Mouse (Mus musculus) heart, postnatal 0 days (tissue): ENCODE results near the gene Ctsh. TPM values are rescaled to one million over a fixed set of nuclear protein-coding genes. Genes with fewer than 3 reads are reported as not detected.

ENCODE experiments used
- ATAC-seq: fragments of 200-750 bp; cut with Nextera tagmentation; 2 replicates; pipeline ENCODE4 v1.8.0; 2017; ENCODE audit warnings: low read depth, moderate number of reproducible peaks, moderate library complexity; ENCODE audit not compliant: insufficient read depth
- DNase-seq: peaks from one replicate; pipeline ENCODE4 v3.0.0-alpha.2; 2016; ENCODE audit warnings: low spot score
- H3K27ac ChIP-seq: fragments of 300-500 bp; sonication (generic); 2 replicates; pipeline ENCODE4 v1.5.1; 2014; ENCODE audit warnings: low read depth, mild to moderate bottlenecking
- H3K27me3 ChIP-seq: fragments of 300-500 bp; sonication (generic); 2 replicates; pipeline ENCODE4 v1.6.1; 2014; ENCODE audit warnings: low read length, mixed read lengths; ENCODE audit not compliant: control insufficient read depth, insufficient read depth
- H3K36me3 ChIP-seq: fragments of 300-500 bp; sonication (generic); replicated peaks from 2 replicates; pipeline ENCODE4 v1.6.1; 2014; ENCODE audit warnings: low read length, mixed read lengths; ENCODE audit not compliant: control insufficient read depth, insufficient read depth
- H3K4me1 ChIP-seq: fragments of 300-500 bp; sonication (generic); 2 replicates; pipeline ENCODE4 v1.6.1; 2014; ENCODE audit warnings: antibody characterized with exemption; ENCODE audit not compliant: control insufficient read depth, insufficient read depth
- H3K4me2 ChIP-seq: fragments of 300-500 bp; sonication (generic); 2 replicates; pipeline ENCODE4 v1.6.1; 2014; ENCODE audit warnings: low read depth, mild to moderate bottlenecking, low read length, moderate library complexity
- H3K4me3 ChIP-seq: fragments of 300-500 bp; sonication (generic); 2 replicates; pipeline ENCODE4 v1.5.1; 2014; ENCODE audit warnings: low read depth, low read length
- H3K9ac ChIP-seq: fragments of 300-500 bp; sonication (generic); replicated peaks from 2 replicates; pipeline ENCODE4 v1.6.1; 2014; ENCODE audit warnings: low read depth, low read length, mixed read lengths
- H3K9me3 ChIP-seq: fragments of 300-500 bp; sonication (generic); replicated peaks from 2 replicates; pipeline ENCODE4 v1.6.1; 2016; ENCODE audit warnings: low read length; ENCODE audit not compliant: control insufficient read depth
- CTCF ChIP-seq: IDR thresholded peaks from 2 replicates; pipeline ENCODE4 v1.5.1; 2016; ENCODE audit warnings: antibody characterized with exemption, control low read depth, low read depth
- EP300 ChIP-seq: IDR thresholded peaks from 2 replicates; pipeline ENCODE4 v1.6.1; 2016; ENCODE audit warnings: antibody characterized with exemption, low read depth
- WGBS: fragments of 180-500 bp; shearing (Covaris S2); extraction: QIAGEN DNeasy Blood & Tissue Kit; methylation state at CpG from one replicate; pipeline ENCODE4 v1.1.7; 2014; 5-methylcytosine and 5-hydroxymethylcytosine counted together
- polyA plus RNA-seq: library from polyadenylated mRNA; unstranded; fragments of >200 nt; fragmentation: Nextera tagmentation; extraction: Ambion mirVana; gene quantifications from 2 replicates; pipeline ENCODE4 v1.2.1, GENCODE M21; 2015
- total RNA-seq: library from RNA; depleted of rRNA; stranded (reverse); fragments of >200 nt; gene quantifications from 2 replicates; pipeline ENCODE4 v1.2.3, GENCODE M21; 2014; ENCODE audit warnings: low replicate concordance

Gene Ctsh
- total and polyA plus RNA-seq, 2 experiments from 2014 or later: 78.8 to 151 TPM

DNA sequence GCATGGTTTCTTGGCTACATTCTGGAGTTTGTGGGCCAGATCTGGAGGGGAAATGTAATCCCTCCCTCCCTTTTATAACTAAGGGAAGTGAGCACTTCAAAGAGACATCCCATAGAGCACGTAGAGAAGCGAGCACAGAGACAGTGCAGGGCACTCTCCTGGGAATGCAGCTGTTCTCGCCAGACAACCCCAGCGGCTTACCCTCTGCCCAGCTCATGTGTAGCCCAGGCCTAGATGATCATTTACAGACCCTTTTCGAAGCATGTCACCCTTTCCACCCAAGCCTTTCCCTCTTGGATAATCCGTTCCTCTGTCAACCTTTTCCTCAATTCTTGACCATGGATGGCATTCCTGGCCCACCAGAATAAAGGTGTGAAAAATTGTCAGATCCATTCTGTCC lies 37.7 kb upstream of the Ctsh start:
- H3K27me3 ChIP-seq: no peaks in the 10 kb centered on the region
- H3K4me1 ChIP-seq: no peaks in the 10 kb centered on the region
- DNase-seq (no peak), ATAC-seq (no peak)
- H3K4me3 ChIP-seq: no peak overlapping the region
- 67% methylated on average over 6 of the region's 6 CpGs for WGBS
- TF ChIP-seq CTCF: no peak
- H3K9ac ChIP-seq: no peak overlapping the region
- H3K9me3 ChIP-seq: no peaks in the 10 kb centered on the region
- H3K4me2 ChIP-seq: no peak overlapping the region
- H3K27ac ChIP-seq: no peak overlapping the region
- no peaks in the 10 kb centered on the region for H3K36me3 ChIP-seq

DNA sequence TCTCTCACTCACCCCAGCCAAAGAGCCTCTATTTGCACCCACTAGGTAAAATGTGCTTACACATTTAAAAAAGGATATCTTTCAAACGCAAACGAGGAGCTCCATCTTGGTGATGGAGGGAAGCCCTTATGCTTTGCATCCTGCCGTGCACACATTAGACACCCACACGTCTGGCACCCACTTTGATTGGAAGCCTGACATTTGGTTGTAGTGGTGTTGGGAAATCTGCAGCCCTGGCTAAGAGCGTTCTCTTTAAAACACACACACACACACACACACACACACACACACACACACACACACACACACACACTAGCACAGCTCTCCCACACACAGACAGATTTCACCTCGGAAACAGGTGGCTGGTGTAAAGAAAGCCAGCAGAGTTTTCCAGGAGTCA lies 33.1 kb upstream of the Ctsh start:
- Histone ChIP-seq H3K27me3 (no peaks in the 10 kb centered on the region), H3K4me2 (no peak overlapping the region), H3K9me3 (no peaks in the 10 kb centered on the region), H3K36me3 (no peaks in the 10 kb centered on the region), H3K4me1 (no peaks in the 10 kb centered on the region), H3K4me3 (no peak overlapping the region), H3K27ac (no peak overlapping the region), H3K9ac (no peak overlapping the region)
- TF ChIP-seq EP300 (no peak), CTCF (no peak)
- no peak for DNase-seq
- no peak for ATAC-seq
- 67% methylated on average over 6 of the region's 6 CpGs for WGBS

DNA sequence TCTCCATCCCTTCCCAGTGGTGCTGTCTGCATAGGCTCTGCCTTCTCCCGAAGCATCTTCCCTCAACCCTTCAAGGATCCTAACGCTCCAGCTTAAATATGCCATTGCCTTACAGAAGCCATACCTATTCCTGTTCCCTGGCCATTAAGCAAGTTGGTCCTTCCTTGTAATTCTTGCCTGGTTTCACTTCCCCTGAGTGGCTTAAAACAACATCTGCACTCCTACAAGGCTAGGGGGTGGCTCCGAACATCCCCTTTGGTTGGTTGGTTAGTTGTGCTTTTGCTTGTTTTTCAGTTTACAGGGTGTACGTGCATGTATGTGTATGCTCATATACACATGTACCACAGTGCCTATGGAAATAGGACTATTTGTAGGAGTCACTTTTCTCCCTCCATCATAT lies 32.5 kb upstream of the Ctsh start:
- H3K4me3 ChIP-seq: no peak overlapping the region
- no peak for ATAC-seq
- H3K9me3 ChIP-seq: no peaks in the 10 kb centered on the region
- no peak for TF ChIP-seq EP300
- no peak for TF ChIP-seq CTCF
- H3K4me2 ChIP-seq: no peak overlapping the region
- WGBS: 81% methylated on average over 4 of the region's 4 CpGs
- no peaks in the 10 kb centered on the region for H3K27me3 ChIP-seq
- no peaks in the 10 kb centered on the region for H3K36me3 ChIP-seq
- H3K9ac ChIP-seq: no peak overlapping the region
- H3K27ac ChIP-seq: no peak overlapping the region
- no peak for DNase-seq
- H3K4me1 ChIP-seq: no peaks in the 10 kb centered on the region

DNA sequence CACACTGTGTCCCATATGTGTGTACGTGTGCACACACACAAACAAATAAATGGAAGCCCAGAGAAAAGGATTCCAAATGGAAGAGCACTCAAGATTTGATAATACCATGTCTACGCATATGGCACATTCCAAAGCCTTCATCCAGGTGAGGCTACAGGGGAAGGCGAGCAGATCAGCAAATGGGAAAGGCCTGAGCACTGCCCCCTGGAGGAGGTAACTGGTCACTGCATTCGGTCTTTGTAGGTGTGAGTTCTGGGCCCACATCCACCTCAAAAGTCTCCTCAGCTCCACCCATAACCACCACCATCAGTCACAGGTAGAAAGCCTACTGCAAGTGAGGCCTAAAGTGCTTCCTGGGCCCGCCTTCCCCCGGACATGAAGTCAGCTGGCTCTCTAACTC lies 26.2 kb upstream of the Ctsh start:
- 89% methylated on average over 6 of the region's 6 CpGs for WGBS
- DNase-seq: no peak
- Histone ChIP-seq H3K4me3 (no peak overlapping the region), H3K27ac (no peak overlapping the region), H3K4me1 (no peaks in the 10 kb centered on the region), H3K9ac (no peak overlapping the region), H3K27me3 (no peaks in the 10 kb centered on the region), H3K36me3 (no peaks in the 10 kb centered on the region), H3K4me2 (no peak overlapping the region), H3K9me3 (no peaks in the 10 kb centered on the region)
- no peak for ATAC-seq
- TF ChIP-seq CTCF (no peak), EP300 (no peak)

DNA sequence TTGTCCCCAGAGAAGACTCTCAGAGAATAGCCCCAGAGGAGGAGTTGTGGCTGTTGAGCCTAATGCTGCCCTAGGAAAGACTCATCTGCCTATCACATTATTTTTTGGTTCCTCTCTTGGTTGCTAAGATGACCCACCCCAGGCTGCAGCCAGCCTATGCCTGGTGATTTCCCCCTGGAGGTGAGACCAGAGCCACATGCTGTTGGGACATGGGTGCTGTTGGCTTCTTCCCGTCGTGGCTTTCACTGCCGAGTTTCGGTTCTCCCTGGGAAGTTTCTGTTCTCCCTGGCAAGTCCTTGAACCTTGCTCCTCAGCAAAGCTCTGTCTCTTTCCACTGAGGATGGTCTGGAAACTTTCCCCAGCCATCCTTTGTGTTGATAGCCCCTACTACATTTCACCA lies 20.0 kb upstream of the Ctsh start:
- H3K36me3 ChIP-seq: no peaks in the 10 kb centered on the region
- no peak for TF ChIP-seq EP300
- no peak for TF ChIP-seq CTCF
- no peaks in the 10 kb centered on the region for H3K27me3 ChIP-seq
- WGBS: 58% methylated on average over 4 of the region's 4 CpGs
- no peak overlapping the region for H3K27ac ChIP-seq
- H3K4me3 ChIP-seq: no peak overlapping the region
- H3K9ac ChIP-seq: no peak overlapping the region
- no peaks in the 10 kb centered on the region for H3K4me1 ChIP-seq
- H3K9me3 ChIP-seq: no peaks in the 10 kb centered on the region
- no peak overlapping the region for H3K4me2 ChIP-seq
- no peak for ATAC-seq
- DNase-seq: no peak

DNA sequence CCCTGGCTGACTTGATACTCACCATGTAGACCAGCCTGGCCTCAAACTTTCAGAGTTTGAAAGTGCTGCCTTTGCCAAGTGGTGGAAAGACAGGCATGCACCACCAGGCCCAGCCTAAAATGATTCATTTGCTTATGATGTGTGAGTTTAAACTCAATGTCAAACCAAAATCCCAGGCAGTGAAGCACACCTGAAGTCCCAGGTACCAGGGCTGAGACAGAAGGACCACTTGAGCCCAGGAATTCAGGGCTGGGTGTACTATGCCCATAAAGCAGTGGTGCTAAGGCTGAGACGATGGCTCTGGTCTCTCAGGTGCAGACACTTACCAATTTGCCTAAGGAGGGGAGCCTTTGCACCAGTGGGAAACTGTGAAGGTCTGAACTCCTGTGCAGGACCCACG lies 18.8 kb upstream of the Ctsh start:
- Histone ChIP-seq H3K27ac (no peak overlapping the region), H3K9me3 (no peaks in the 10 kb centered on the region), H3K36me3 (no peaks in the 10 kb centered on the region), H3K9ac (no peak overlapping the region), H3K4me2 (no peak overlapping the region), H3K4me3 (no peak overlapping the region), H3K27me3 (no peaks in the 10 kb centered on the region), H3K4me1 (no peaks in the 10 kb centered on the region)
- DNase-seq: no peak
- WGBS: 84% methylated on average over 2 of the region's 2 CpGs
- no peak for TF ChIP-seq EP300
- no peak for TF ChIP-seq CTCF
- ATAC-seq: no peak
